Mouse (Mus musculus) forebrain, embryonic 14.5 days (tissue): ENCODE results near the gene Dzank1. TPM values are rescaled to one million over a fixed set of nuclear protein-coding genes. Genes with fewer than 3 reads are reported as not detected.

Experiments
- ATAC-seq: fragments of 200-750 bp; cut with Nextera tagmentation; 2 replicates; pipeline ENCODE4 v1.8.0; 2017; ENCODE audit warnings: mild to moderate bottlenecking, moderate library complexity
- DNase-seq: peaks from one replicate; pipeline ENCODE4 v3.0.0-alpha.2; 2015; ENCODE audit warnings: low spot score
- H3K27ac ChIP-seq: fragments of 300-500 bp; sonication (generic); 2 replicates; pipeline ENCODE4 v1.5.1; 2014; ENCODE audit warnings: low read depth, mild to moderate bottlenecking, control low read depth, low read length, moderate library complexity
- H3K27me3 ChIP-seq: fragments of 300-500 bp; sonication (generic); replicated peaks from 2 replicates; pipeline ENCODE4 v1.6.1; 2014; ENCODE audit warnings: low read length, control low read depth, mixed read lengths; ENCODE audit not compliant: control insufficient read depth, insufficient read depth
- H3K36me3 ChIP-seq: fragments of 300-500 bp; sonication (generic); 2 replicates; pipeline ENCODE4 v1.6.1; 2014; ENCODE audit warnings: low read length, control low read depth; ENCODE audit not compliant: control insufficient read depth, insufficient read depth
- H3K4me1 ChIP-seq: fragments of 300-500 bp; sonication (generic); 2 replicates; pipeline ENCODE4 v1.6.1; 2014; ENCODE audit warnings: antibody characterized with exemption, low read length, control low read depth; ENCODE audit not compliant: control insufficient read depth, insufficient read depth
- H3K4me2 ChIP-seq: fragments of 300-500 bp; sonication (generic); 2 replicates; pipeline ENCODE4 v1.6.1; 2014; ENCODE audit warnings: mild to moderate bottlenecking, control low read depth, low read length
- H3K4me3 ChIP-seq: fragments of 300-500 bp; sonication (generic); 2 replicates; pipeline ENCODE4 v1.5.1; 2014; ENCODE audit warnings: low read depth, low read length, control low read depth
- H3K9ac ChIP-seq: fragments of 300-500 bp; sonication (generic); 2 replicates; pipeline ENCODE4 v1.6.1; 2014; ENCODE audit warnings: mild to moderate bottlenecking, low read length, control low read depth, moderate library complexity
- H3K9me3 ChIP-seq: fragments of 300-500 bp; sonication (generic); replicated peaks from 2 replicates; pipeline ENCODE4 v1.6.1; 2016; ENCODE audit warnings: low read length, control low read depth, mixed read lengths; ENCODE audit not compliant: control insufficient read depth
- WGBS: fragments of 180-500 bp; shearing (Covaris S2); extraction: QIAGEN DNeasy Blood & Tissue Kit; methylation state at CpG from one replicate; pipeline ENCODE4 v1.1.7; 2014; 5-methylcytosine and 5-hydroxymethylcytosine counted together
- polyA plus RNA-seq: library from polyadenylated mRNA; unstranded; fragments of >200 nt; fragmentation: Nextera tagmentation; extraction: Ambion mirVana; gene quantifications from 2 replicates; pipeline ENCODE4 v1.2.1, GENCODE M21; 2014

The Dzank1 gene
- polyA plus RNA-seq, 1 experiment from 2014 or later, result 4.3 TPM

- no peaks in the 10 kb centered on the region for H3K4me1 ChIP-seq
- no peak overlapping the region for H3K4me2 ChIP-seq
- no peaks in the 10 kb centered on the region for H3K36me3 ChIP-seq
- no peak for ATAC-seq
- H3K27me3 ChIP-seq, result no peaks in the 10 kb centered on the region
- no peaks in the 10 kb centered on the region for H3K9me3 ChIP-seq
- no peak overlapping the region for H3K27ac ChIP-seq
- no peak overlapping the region for H3K4me3 ChIP-seq
- H3K9ac ChIP-seq, result no peak overlapping the region
- 84% methylated on average over 10 of the region's 10 CpGs for WGBS
- DNase-seq, result no peak
Observed at GRCm38 (mm10) chr2:144435679-144436078, 91.5 kb downstream of the Dzank1 start.

GRCm38 (mm10) chr2:144431286-144431825 lies 95.9 kb downstream of the Dzank1 start:
- no peaks in the 10 kb centered on the region for H3K36me3 ChIP-seq
- WGBS, result 85% methylated on average over 5 of the region's 5 CpGs
- H3K4me2 ChIP-seq, result no peak overlapping the region
- H3K27ac ChIP-seq, result no peak overlapping the region
- DNase-seq, result no peak
- H3K27me3 ChIP-seq, result no peaks in the 10 kb centered on the region
- no peaks in the 10 kb centered on the region for H3K9me3 ChIP-seq
- H3K9ac ChIP-seq, result no peak overlapping the region
- H3K4me3 ChIP-seq, result no peak overlapping the region
- H3K4me1 ChIP-seq, result no peaks in the 10 kb centered on the region
- ATAC-seq, result no peak

- no peak for ATAC-seq
- no peak overlapping the region for H3K4me2 ChIP-seq
- H3K27ac ChIP-seq, result no peak overlapping the region
- no peak for DNase-seq
- WGBS, result 89% methylated on average over 7 of the region's 7 CpGs
- H3K4me3 ChIP-seq, result no peak overlapping the region
- H3K27me3 ChIP-seq, result no peaks in the 10 kb centered on the region
- H3K9ac ChIP-seq, result no peak overlapping the region
- H3K9me3 ChIP-seq, result no peaks in the 10 kb centered on the region
- H3K36me3 ChIP-seq, result no peaks in the 10 kb centered on the region
- H3K4me1 ChIP-seq, result no peaks in the 10 kb centered on the region
Observed at GRCm38 (mm10) chr2:144429171-144429570, 98.0 kb downstream of the Dzank1 start.

- Histone ChIP-seq H3K9ac (no peak overlapping the region), H3K27ac (no peak overlapping the region), H3K4me1 (no peaks in the 10 kb centered on the region), H3K4me3 (no peak overlapping the region), H3K4me2 (no peak overlapping the region), H3K27me3 (no peaks in the 10 kb centered on the region), H3K9me3 (no peaks in the 10 kb centered on the region), H3K36me3 (no peaks in the 10 kb centered on the region)
- no peak for ATAC-seq
- 90% methylated on average over 8 of the region's 8 CpGs for WGBS
- no peak for DNase-seq
Observed at GRCm38 (mm10) chr2:144428659-144429058, 98.6 kb downstream of the Dzank1 start.

GRCm38 (mm10) chr2:144427852-144428251 lies 99.4 kb downstream of the Dzank1 start:
- H3K27ac ChIP-seq, result no peak overlapping the region
- no peak for ATAC-seq
- 85% methylated on average over 5 of the region's 5 CpGs for WGBS

GRCm38 (mm10) chr2:144425761-144426160 lies 101.5 kb downstream of the Dzank1 start:
- DNase-seq (no peak), ATAC-seq (no peak)
- H3K27ac ChIP-seq, result no peak overlapping the region

More at GRCm38 (mm10) chr2:144427852-144428251, 99.4 kb downstream of the Dzank1 start:
- DNase-seq, result no peak
- H3K36me3 ChIP-seq, result no peaks in the 10 kb centered on the region
- no peaks in the 10 kb centered on the region for H3K27me3 ChIP-seq
- no peak overlapping the region for H3K9ac ChIP-seq
- H3K4me1 ChIP-seq, result no peaks in the 10 kb centered on the region
- no peak overlapping the region for H3K4me3 ChIP-seq
- H3K9me3 ChIP-seq, result no peaks in the 10 kb centered on the region
- H3K4me2 ChIP-seq, result no peak overlapping the region

GRCm38 (mm10) chr2:144422094-144422675 lies 105.0 kb downstream of the Dzank1 start:
- H3K9ac ChIP-seq, result no peak overlapping the region

More at GRCm38 (mm10) chr2:144425761-144426160, 101.5 kb downstream of the Dzank1 start:
- Histone ChIP-seq H3K4me1 (no peaks in the 10 kb centered on the region), H3K27me3 (no peaks in the 10 kb centered on the region), H3K9me3 (no peaks in the 10 kb centered on the region), H3K4me2 (no peak overlapping the region), H3K4me3 (no peak overlapping the region), H3K36me3 (no peaks in the 10 kb centered on the region), H3K9ac (no peak overlapping the region)
- 57% methylated on average over 1 of the region's 1 CpGs for WGBS

More at GRCm38 (mm10) chr2:144422094-144422675, 105.0 kb downstream of the Dzank1 start:
- ATAC-seq (no peak), DNase-seq (no peak)
- Histone ChIP-seq H3K27me3 (no peaks in the 10 kb centered on the region), H3K9me3 (no peaks in the 10 kb centered on the region), H3K4me3 (no peak overlapping the region), H3K4me1 (peaks cover 4% of the 10 kb centered on the region), H3K4me2 (no peak overlapping the region), H3K27ac (no peak overlapping the region), H3K36me3 (no peaks in the 10 kb centered on the region)
- 76% methylated on average over 10 of the region's 10 CpGs for WGBS

Other genes starting within 250 kb of the Dzank1 start
- not detected in 2 replicates for gene Ovol2, start 195.3 kb downstream of the Dzank1 start, polyA plus RNA-seq
- 21.0 and 22.0 TPM in 2 replicates for gene Kat14, start 158.4 kb downstream of the Dzank1 start, polyA plus RNA-seq
- 0.47 and 0.71 TPM in 2 replicates for gene Pet117, start 158.4 kb downstream of the Dzank1 start, polyA plus RNA-seq
- 24.4 and 27.5 TPM in 2 replicates for gene Polr3f, start 304 bp upstream of the Dzank1 start, polyA plus RNA-seq
- 65.0 and 71.1 TPM in 2 replicates for gene Rbbp9, start 23.5 kb upstream of the Dzank1 start, polyA plus RNA-seq
- gene Sec23b, start 28.8 kb upstream of the Dzank1 start, polyA plus RNA-seq, result 71.1 and 73.1 TPM in 2 replicates
- 45.8 and 59.0 TPM in 2 replicates for gene Smim26, start 66.6 kb upstream of the Dzank1 start, polyA plus RNA-seq
- 69.7 and 79.1 TPM in 2 replicates for gene Dtd1, start 72.5 kb upstream of the Dzank1 start, polyA plus RNA-seq